ENCODE assay signal across 22 mouse cellular contexts in genomic region chr10:41995051-41995450, GRCm38 (mm10). TPM values are rescaled to one million over a fixed set of nuclear protein-coding genes. Genes with fewer than 3 reads are reported as not detected.
"Had no signal": no experiment of that assay in that cellular context is flagged by ENCODE, and none has a peak within 500 bp of the region (broad histone marks: within the 10 kb centered on the region; RNA-seq: fewer than 3 reads in every experiment).

No protein-coding gene starts in this region.

- H3K4me3 ChIP-seq: kidney, embryonic 15.5 days; left cerebral cortex, adult 2 months; liver, embryonic 13.5 days; midbrain, embryonic 12.5 days; midbrain, embryonic 15.5 days; myocyte; neural tube, embryonic 13.5 days had no signal

- H3K4me1 ChIP-seq: midbrain, embryonic 15.5 days had no signal

- ATAC-seq: midbrain, embryonic 15.5 days had no signal

- DNase-seq: kidney, postnatal 10 days; kidney, postnatal 36 days; layer of hippocampus, postnatal 36 days; liver, embryonic 13.5 days; lung, adult 2 months; lung, postnatal 14 days; lung, postnatal 4 days; right cerebral cortex, adult 18-20 months; right cerebral cortex, postnatal 14 days; right cerebral cortex, postnatal 4 days; thymus, adult 2 months; thymus, postnatal 14 days; thymus, postnatal 4 days had no signal

- H3K9me3 ChIP-seq: kidney, embryonic 15.5 days; liver, embryonic 13.5 days; midbrain, embryonic 12.5 days; midbrain, embryonic 15.5 days; neural tube, embryonic 13.5 days had no signal

- H3K27me3 ChIP-seq: kidney, embryonic 15.5 days; liver, embryonic 13.5 days; midbrain, embryonic 15.5 days had no signal

- H3K4me2 ChIP-seq: kidney, embryonic 15.5 days; liver, embryonic 13.5 days; midbrain, embryonic 12.5 days; midbrain, embryonic 15.5 days; neural tube, embryonic 13.5 days had no signal

- H3K27ac ChIP-seq: kidney, embryonic 15.5 days; left cerebral cortex, adult 2 months; liver, embryonic 13.5 days; midbrain, embryonic 12.5 days; midbrain, embryonic 15.5 days; neural tube, embryonic 13.5 days; stomach, postnatal 0 days had no signal

- H3K36me3 ChIP-seq: kidney, embryonic 15.5 days; liver, embryonic 13.5 days; midbrain, embryonic 12.5 days; midbrain, embryonic 15.5 days; neural tube, embryonic 13.5 days had no signal

- H3K9ac ChIP-seq: kidney, embryonic 15.5 days; liver, embryonic 13.5 days; midbrain, embryonic 12.5 days; midbrain, embryonic 15.5 days; neural tube, embryonic 13.5 days had no signal

RNA-seq across cellular contexts. Expression of gene Armc2, which starts 23.2 kb away (rescaled TPM):
- total RNA-seq: neutrophil, adult 5-6 weeks had no signal
- polyA plus RNA-seq: liver, adult 2 months had no signal
